Mouse (Mus musculus) heart, postnatal 0 days (tissue): ENCODE data around the gene Cabp2.

Source experiments
- CTCF ChIP-seq: IDR thresholded peaks from 2 replicates; pipeline ENCODE4 v1.5.1; 2016; ENCODE audit warnings: antibody characterized with exemption, control low read depth, low read depth
- EP300 ChIP-seq: IDR thresholded peaks from 2 replicates; pipeline ENCODE4 v1.6.1; 2016; ENCODE audit warnings: antibody characterized with exemption, low read depth

- TF ChIP-seq CTCF (no peak), EP300 (no peak)
Measured at GRCm38 (mm10) chr19:4093772-4094171, 12.4 kb downstream of the Cabp2 start.
